Mouse (Mus musculus): ENCODE measurements around the gene Mtm1. TPM values are rescaled to one million over a fixed set of nuclear protein-coding genes. Genes with fewer than 3 reads are reported as not detected.

Gene Mtm1
- polyA plus RNA-seq, 1 experiment from 2014 or later, result 5.1 TPM

GRCm38 (mm10) chrX:71215113-71215708 is 4.6 kb downstream of the Mtm1 start:
- WGBS, result 15% methylated on average over 27 of the region's 27 CpGs
- Histone ChIP-seq H3K9ac (replicated peaks; ENCODE audit: low read length) (peak overlapping the region; percentile 44; the same call in 1 of the 2 replicates), H3K36me3 (ENCODE audit: control insufficient read depth, insufficient read depth, low read length) (no peaks in the 10 kb centered on the region), H3K4me1 (ENCODE audit: control insufficient read depth, insufficient read depth, low read length) (no peaks in the 10 kb centered on the region), H3K4me3 (replicated peaks; ENCODE audit: low read depth, low read length) (peak overlapping the region; percentile 46), H3K27me3 (ENCODE audit: control insufficient read depth, insufficient read depth, low read length) (no peaks in the 10 kb centered on the region), H3K27ac (replicated peaks; ENCODE audit: low read depth, low read length) (no peak overlapping the region), H3K9me3 (ENCODE audit: control insufficient read depth, low read length) (no peaks in the 10 kb centered on the region), H3K4me2 (ENCODE audit: low read length) (peak overlapping the region; percentile 68)
- DNase-seq (peak; percentile 7), ATAC-seq (ENCODE audit: low FRiP score, low TSS enrichment) (peak; percentile 70)

- 85% methylated on average over 2 of the region's 2 CpGs for WGBS
- no peak overlapping the region for H3K4me3 ChIP-seq (replicated peaks; ENCODE audit: low read depth, low read length)
- no peaks in the 10 kb centered on the region for H3K9me3 ChIP-seq (ENCODE audit: control insufficient read depth, low read length)
- H3K4me1 ChIP-seq (ENCODE audit: control insufficient read depth, insufficient read depth, low read length), result no peaks in the 10 kb centered on the region
- ATAC-seq (ENCODE audit: low FRiP score, low TSS enrichment), result no peak
- no peak overlapping the region for H3K9ac ChIP-seq (replicated peaks; ENCODE audit: low read length)
- no peak for DNase-seq
- no peak overlapping the region for H3K27ac ChIP-seq (replicated peaks; ENCODE audit: low read depth, low read length)
- no peak overlapping the region for H3K4me2 ChIP-seq (ENCODE audit: low read length)
- no peaks in the 10 kb centered on the region for H3K27me3 ChIP-seq (ENCODE audit: control insufficient read depth, insufficient read depth, low read length)
- H3K36me3 ChIP-seq (ENCODE audit: control insufficient read depth, insufficient read depth, low read length), result no peaks in the 10 kb centered on the region
These were observed 6.3 kb downstream of the Mtm1 start for GRCm38 (mm10) chrX:71216879-71217278.

GRCm38 (mm10) chrX:71218853-71219252 is 8.3 kb downstream of the Mtm1 start:
- WGBS, result 84% methylated on average over 3 of the region's 3 CpGs
- ATAC-seq (ENCODE audit: low FRiP score, low TSS enrichment), result no peak
- no peaks in the 10 kb centered on the region for H3K4me1 ChIP-seq (ENCODE audit: control insufficient read depth, insufficient read depth, low read length)

GRCm38 (mm10) chrX:71220896-71221295 is 10.3 kb downstream of the Mtm1 start:
- Histone ChIP-seq H3K4me3 (replicated peaks; ENCODE audit: low read depth, low read length) (no peak overlapping the region), H3K27me3 (ENCODE audit: control insufficient read depth, insufficient read depth, low read length) (no peaks in the 10 kb centered on the region), H3K9ac (replicated peaks; ENCODE audit: low read length) (no peak overlapping the region), H3K27ac (replicated peaks; ENCODE audit: low read depth, low read length) (no peak overlapping the region), H3K36me3 (ENCODE audit: control insufficient read depth, insufficient read depth, low read length) (no peaks in the 10 kb centered on the region), H3K4me1 (ENCODE audit: control insufficient read depth, insufficient read depth, low read length) (no peaks in the 10 kb centered on the region), H3K4me2 (ENCODE audit: low read length) (no peak overlapping the region), H3K9me3 (ENCODE audit: control insufficient read depth, low read length) (no peaks in the 10 kb centered on the region)
- 71% methylated on average over 3 of the region's 3 CpGs for WGBS
- ATAC-seq (ENCODE audit: low FRiP score, low TSS enrichment) (no peak), DNase-seq (no peak)

More at GRCm38 (mm10) chrX:71218853-71219252, 8.3 kb downstream of the Mtm1 start:
- H3K27ac ChIP-seq (replicated peaks; ENCODE audit: low read depth, low read length), result no peak overlapping the region
- H3K9ac ChIP-seq (replicated peaks; ENCODE audit: low read length), result no peak overlapping the region
- H3K9me3 ChIP-seq (ENCODE audit: control insufficient read depth, low read length), result no peaks in the 10 kb centered on the region
- H3K4me2 ChIP-seq (ENCODE audit: low read length), result no peak overlapping the region
- DNase-seq, result no peak
- no peaks in the 10 kb centered on the region for H3K27me3 ChIP-seq (ENCODE audit: control insufficient read depth, insufficient read depth, low read length)
- H3K36me3 ChIP-seq (ENCODE audit: control insufficient read depth, insufficient read depth, low read length), result no peaks in the 10 kb centered on the region
- H3K4me3 ChIP-seq (replicated peaks; ENCODE audit: low read depth, low read length), result no peak overlapping the region

GRCm38 (mm10) chrX:71222648-71223408 is 12.3 kb downstream of the Mtm1 start:
- no peak overlapping the region for H3K4me3 ChIP-seq (replicated peaks; ENCODE audit: low read depth, low read length)
- ATAC-seq (ENCODE audit: low FRiP score, low TSS enrichment), result no peak
- WGBS, result 85% methylated on average over 4 of the region's 4 CpGs

GRCm38 (mm10) chrX:71226881-71227280 is 16.3 kb downstream of the Mtm1 start:
- H3K27me3 ChIP-seq (ENCODE audit: control insufficient read depth, insufficient read depth, low read length), result no peaks in the 10 kb centered on the region
- H3K4me1 ChIP-seq (ENCODE audit: control insufficient read depth, insufficient read depth, low read length), result no peaks in the 10 kb centered on the region
- H3K4me2 ChIP-seq (ENCODE audit: low read length), result no peak overlapping the region
- DNase-seq (no peak), ATAC-seq (ENCODE audit: low FRiP score, low TSS enrichment) (no peak)
- WGBS, result 83% methylated on average over 5 of the region's 5 CpGs
- no peak overlapping the region for H3K4me3 ChIP-seq (replicated peaks; ENCODE audit: low read depth, low read length)
- no peak overlapping the region for H3K27ac ChIP-seq (replicated peaks; ENCODE audit: low read depth, low read length)
- H3K36me3 ChIP-seq (ENCODE audit: control insufficient read depth, insufficient read depth, low read length), result no peaks in the 10 kb centered on the region
- H3K9ac ChIP-seq (replicated peaks; ENCODE audit: low read length), result no peak overlapping the region
- no peaks in the 10 kb centered on the region for H3K9me3 ChIP-seq (ENCODE audit: control insufficient read depth, low read length)

More at GRCm38 (mm10) chrX:71222648-71223408, 12.3 kb downstream of the Mtm1 start:
- DNase-seq, result no peak
- no peak overlapping the region for H3K9ac ChIP-seq (replicated peaks; ENCODE audit: low read length)
- H3K4me2 ChIP-seq (ENCODE audit: low read length), result no peak overlapping the region
- no peaks in the 10 kb centered on the region for H3K27me3 ChIP-seq (ENCODE audit: control insufficient read depth, insufficient read depth, low read length)
- H3K9me3 ChIP-seq (ENCODE audit: control insufficient read depth, low read length), result no peaks in the 10 kb centered on the region
- no peak overlapping the region for H3K27ac ChIP-seq (replicated peaks; ENCODE audit: low read depth, low read length)
- H3K36me3 ChIP-seq (ENCODE audit: control insufficient read depth, insufficient read depth, low read length), result no peaks in the 10 kb centered on the region
- H3K4me1 ChIP-seq (ENCODE audit: control insufficient read depth, insufficient read depth, low read length), result no peaks in the 10 kb centered on the region

GRCm38 (mm10) chrX:71228200-71228599 is 17.6 kb downstream of the Mtm1 start:
- ATAC-seq (ENCODE audit: low FRiP score, low TSS enrichment) (no peak), DNase-seq (no peak)
- WGBS, result 67% methylated on average over 3 of the region's 3 CpGs
- H3K9ac ChIP-seq (replicated peaks; ENCODE audit: low read length), result no peak overlapping the region
- no peaks in the 10 kb centered on the region for H3K27me3 ChIP-seq (ENCODE audit: control insufficient read depth, insufficient read depth, low read length)
- H3K27ac ChIP-seq (replicated peaks; ENCODE audit: low read depth, low read length), result no peak overlapping the region
- no peaks in the 10 kb centered on the region for H3K36me3 ChIP-seq (ENCODE audit: control insufficient read depth, insufficient read depth, low read length)
- H3K4me3 ChIP-seq (replicated peaks; ENCODE audit: low read depth, low read length), result no peak overlapping the region
- no peaks in the 10 kb centered on the region for H3K9me3 ChIP-seq (ENCODE audit: control insufficient read depth, low read length)
- H3K4me2 ChIP-seq (ENCODE audit: low read length), result no peak overlapping the region
- no peaks in the 10 kb centered on the region for H3K4me1 ChIP-seq (ENCODE audit: control insufficient read depth, insufficient read depth, low read length)

- DNase-seq, result no peak
- Histone ChIP-seq H3K27ac (replicated peaks; ENCODE audit: low read depth, low read length) (no peak overlapping the region), H3K9me3 (ENCODE audit: control insufficient read depth, low read length) (no peaks in the 10 kb centered on the region), H3K36me3 (ENCODE audit: control insufficient read depth, insufficient read depth, low read length) (no peaks in the 10 kb centered on the region), H3K4me1 (ENCODE audit: control insufficient read depth, insufficient read depth, low read length) (no peaks in the 10 kb centered on the region), H3K4me2 (ENCODE audit: low read length) (no peak overlapping the region), H3K27me3 (ENCODE audit: control insufficient read depth, insufficient read depth, low read length) (no peaks in the 10 kb centered on the region), H3K4me3 (replicated peaks; ENCODE audit: low read depth, low read length) (no peak overlapping the region), H3K9ac (replicated peaks; ENCODE audit: low read length) (no peak overlapping the region)
- no peak for ATAC-seq (ENCODE audit: low FRiP score, low TSS enrichment)
- WGBS, result 88% methylated on average over 2 of the region's 2 CpGs
These were observed 20.3 kb downstream of the Mtm1 start for GRCm38 (mm10) chrX:71230847-71231246.

- Histone ChIP-seq H3K27me3 (ENCODE audit: control insufficient read depth, insufficient read depth, low read length) (no peaks in the 10 kb centered on the region), H3K4me1 (ENCODE audit: control insufficient read depth, insufficient read depth, low read length) (no peaks in the 10 kb centered on the region), H3K4me3 (replicated peaks; ENCODE audit: low read depth, low read length) (no peak overlapping the region), H3K36me3 (ENCODE audit: control insufficient read depth, insufficient read depth, low read length) (no peaks in the 10 kb centered on the region), H3K9me3 (ENCODE audit: control insufficient read depth, low read length) (no peaks in the 10 kb centered on the region), H3K9ac (replicated peaks; ENCODE audit: low read length) (no peak overlapping the region), H3K4me2 (ENCODE audit: low read length) (no peak overlapping the region), H3K27ac (replicated peaks; ENCODE audit: low read depth, low read length) (no peak overlapping the region)
- 94% methylated on average over 1 of the region's 1 CpGs for WGBS
- no peak for ATAC-seq (ENCODE audit: low FRiP score, low TSS enrichment)
- DNase-seq, result no peak
These were observed 45.9 kb downstream of the Mtm1 start for GRCm38 (mm10) chrX:71256422-71256821.

Data from midbrain, embryonic 14.5 days (tissue).